Mouse (Mus musculus) CH12.LX (cell line): ENCODE measurements around the gene Hebp1. TPM values are rescaled to one million over a fixed set of nuclear protein-coding genes. Genes with fewer than 3 reads are reported as not detected.
A peak's percentile ranks its signal among the peaks of the same experiment; 100 is the strongest.

Experiments used
- DNase-seq: peaks from one replicate; pipeline ENCODE4 v3.0.0-alpha.2; 2013; ENCODE audit errors: extremely low read depth
- H3K27ac ChIP-seq: 2 replicates; pipeline ENCODE4 v1.5.1; 2012; ENCODE audit warnings: low read depth, mild to moderate bottlenecking, control low read depth, moderate library complexity; ENCODE audit not compliant: insufficient read depth
- H3K27me3 ChIP-seq: replicated peaks from 2 replicates; pipeline ENCODE3; 2012; ENCODE audit warnings: inconsistent platforms
- H3K36me3 ChIP-seq, 2 experiments: replicated peaks in 1 of 2; 2 replicates each; pipeline versions ENCODE3 to v1.6.1; 2012; ENCODE audit warnings: inconsistent platforms in 1 of 2, low read length in 1 of 2, mild to moderate bottlenecking in 1 of 2, mixed read lengths in 1 of 2, moderate library complexity in 1 of 2; ENCODE audit not compliant: control insufficient read depth in 1 of 2, insufficient read depth in 1 of 2
- H3K4me1 ChIP-seq, 2 experiments: 2 replicates each; pipeline ENCODE4 v1.6.1; 2012; ENCODE audit warnings: inconsistent platforms in 1 of 2, moderate library complexity in 1 of 2; ENCODE audit not compliant: insufficient read depth in 2 of 2, control insufficient read depth in 1 of 2
- H3K4me2 ChIP-seq: 2 replicates; pipeline ENCODE4 v1.6.1; 2012; ENCODE audit warnings: low read depth, mild to moderate bottlenecking, control low read depth; ENCODE audit not compliant: poor library complexity, insufficient read depth, severe bottlenecking
- H3K4me3 ChIP-seq, 3 experiments: fragments of 150-350 bp in 1 of 3; sonication (generic) in 1 of 3; replicated peaks in 1 of 3; 2 replicates each; pipeline versions ENCODE3 to v1.5.1; 2011 to 2012; ENCODE audit warnings: low read depth in 2 of 3, low read length in 2 of 3, mild to moderate bottlenecking in 2 of 3, moderate library complexity in 2 of 3, control low read depth in 1 of 3, improper control_type of control experiment in 1 of 3, inconsistent platforms in 1 of 3, mixed read lengths in 1 of 3; ENCODE audit not compliant: poor library complexity in 1 of 3
- H3K79me2 ChIP-seq: replicated peaks from 2 replicates; pipeline ENCODE4 v1.6.1; 2012; ENCODE audit warnings: mild to moderate bottlenecking, moderate library complexity; ENCODE audit not compliant: control insufficient read depth, poor library complexity, insufficient read depth, severe bottlenecking; ENCODE audit errors: extremely low read depth
- H3K9ac ChIP-seq: 2 replicates; pipeline ENCODE4 v1.6.1; 2012; ENCODE audit warnings: low read depth, mild to moderate bottlenecking, control low read depth, moderate library complexity; ENCODE audit not compliant: insufficient read depth
- H3K9me3 ChIP-seq: replicated peaks from 2 replicates; pipeline ENCODE3; 2012; ENCODE audit warnings: low read length, inconsistent platforms, mixed read lengths
- CHD2 ChIP-seq: IDR thresholded peaks from 2 replicates; pipeline ENCODE4 v1.6.1; 2011; ENCODE audit warnings: low read length, improper control_type of control experiment
- CTCF ChIP-seq, 2 experiments: IDR thresholded peaks in 1 of 2; conservative IDR thresholded peaks in 1 of 2; 2 replicates each; pipeline ENCODE4 v1.5.1; 2011 to 2012; ENCODE audit warnings: low read depth in 2 of 2, low read length in 2 of 2, improper control_type of control experiment in 1 of 2, inconsistent platforms in 1 of 2, mild to moderate bottlenecking in 1 of 2, moderate library complexity in 1 of 2
- ETS1 ChIP-seq: conservative IDR thresholded peaks from 2 replicates; pipeline ENCODE4 v1.6.1; 2012; ENCODE audit warnings: low read depth, mild to moderate bottlenecking, inconsistent platforms, low read length, improper control_type of control experiment, moderate library complexity
- GABPA ChIP-seq: IDR thresholded peaks from 2 replicates; pipeline ENCODE4 v1.6.1; 2012; ENCODE audit warnings: low read depth, low read length, improper control_type of control experiment, inconsistent platforms; ENCODE audit not compliant: insufficient replicate concordance
- HCFC1 ChIP-seq: IDR thresholded peaks from 2 replicates; pipeline ENCODE4 v1.6.1; 2012; ENCODE audit warnings: low read depth, mild to moderate bottlenecking, inconsistent platforms, low read length, improper control_type of control experiment
- JUN ChIP-seq: IDR thresholded peaks from 2 replicates; pipeline ENCODE4 v1.6.1; 2011; ENCODE audit warnings: low read depth, mild to moderate bottlenecking, low read length, improper control_type of control experiment, moderate library complexity; ENCODE audit not compliant: insufficient read depth
- JUND ChIP-seq: conservative IDR thresholded peaks from 2 replicates; pipeline ENCODE4 v1.6.1; 2011; ENCODE audit warnings: low read depth, low read length, improper control_type of control experiment
- MXI1 ChIP-seq: IDR thresholded peaks from 2 replicates; pipeline ENCODE4 v1.6.1; 2011; ENCODE audit warnings: mild to moderate bottlenecking, low read depth, low read length, improper control_type of control experiment
- NELFE ChIP-seq: IDR thresholded peaks from 2 replicates; pipeline ENCODE4 v1.6.1; 2011; ENCODE audit warnings: low read depth, low read length, improper control_type of control experiment
- NRF1 ChIP-seq: IDR thresholded peaks from 2 replicates; pipeline ENCODE4 v1.6.1; 2014; ENCODE audit warnings: low read depth, mild to moderate bottlenecking, inconsistent platforms, low read length, improper control_type of control experiment, moderate library complexity
- POLR2A ChIP-seq: IDR thresholded peaks from 2 replicates; pipeline ENCODE4 v1.6.1; 2011; ENCODE audit warnings: low read depth, mild to moderate bottlenecking, improper control_type of control experiment, low read length
- RAD21 ChIP-seq: IDR thresholded peaks from 2 replicates; pipeline ENCODE4 v1.6.1; 2011; ENCODE audit warnings: low read depth, mild to moderate bottlenecking, low read length, improper control_type of control experiment, moderate library complexity
- RCOR1 ChIP-seq: conservative IDR thresholded peaks from 2 replicates; pipeline ENCODE4 v1.6.1; 2012; ENCODE audit warnings: low read depth, mild to moderate bottlenecking, inconsistent platforms, low read length, improper control_type of control experiment
- SMC3 ChIP-seq: IDR thresholded peaks from 2 replicates; pipeline ENCODE4 v1.6.1; 2011; ENCODE audit warnings: low read depth, low read length, improper control_type of control experiment
- TBP ChIP-seq: conservative IDR thresholded peaks from 2 replicates; pipeline ENCODE4 v1.6.1; 2011; ENCODE audit warnings: low read depth, low read length, improper control_type of control experiment
- ZC3H11A ChIP-seq: IDR thresholded peaks from 2 replicates; pipeline ENCODE4 v1.6.1; 2012; ENCODE audit warnings: low read depth, mild to moderate bottlenecking, inconsistent platforms, low read length, improper control_type of control experiment
- ZMIZ1 ChIP-seq: IDR thresholded peaks from 2 replicates; pipeline ENCODE4 v1.6.1; 2012; ENCODE audit warnings: low read depth, mild to moderate bottlenecking, inconsistent platforms, low read length, improper control_type of control experiment
- ZNF384 ChIP-seq: IDR thresholded peaks from 2 replicates; pipeline ENCODE4 v1.6.1; 2012; ENCODE audit warnings: low read depth, low read length, improper control_type of control experiment, inconsistent platforms
- dilution Hi-C: fragments of 300-500 bp; cut with MboI; formaldehyde crosslinking; loops from 2 replicates; pipeline ENCODE4 v1.14.3; 2020; ENCODE audit warnings: low sequenced_read_pairs; ENCODE audit not compliant: extremely low pct_unique_long_range_greater_than_20kb, extremely low pct_ligation_motif_present
- in situ Hi-C: fragments of 300-500 bp; cut with MboI; formaldehyde crosslinking; loops from 3 replicates; pipeline ENCODE4 v1.14.3; 2019; ENCODE audit warnings: low sequenced_read_pairs, low pct_ligation_motif_present, low pct_unique_long_range_greater_than_20kb, mixed read lengths
- polyA plus RNA-seq: library from polyadenylated mRNA; unstranded; fragments of >175 nt; gene quantifications from 2 replicates; pipeline ENCODE4 v1.2.1, GENCODE M21; 2012; ENCODE audit warnings: low read depth; ENCODE audit not compliant: insufficient read length
- total RNA-seq, 2 experiments: library from RNA; depleted of rRNA; stranded (reverse); fragments of 300-350 nt in 1 of 2; fragments of >200 nt in 1 of 2; gene quantifications; 2 replicates each; pipeline ENCODE4 v1.2.3; 2012 to 2014

Gene Hebp1
- total and polyA plus RNA-seq, 3 experiments = not detected

GRCm38 (mm10) chr6:135150311-135150710 lies 47.5 kb downstream of the Hebp1 start:
- dilution Hi-C loops = no loop called here
- no peak overlapping the region for H3K9ac ChIP-seq
- H3K9me3 ChIP-seq = peaks cover 3% of the 10 kb centered on the region
- peak; percentile 61 for DNase-seq
- TF ChIP-seq CTCF (conservative IDR thresholded peaks at IDR 0.05 in 1 of 2, IDR thresholded peaks at IDR 0.05 in 1 of 2; ENCODE audit: low read depth in 2 of 2, low read length in 2 of 2) (peak; percentile 49 to 77; a peak in 3 of 4 replicates), NRF1 (no peak), CHD2 (peak; percentile 74), ETS1 (no peak), SMC3 (peak; percentile 84), RAD21 (peak; percentile 78), ZMIZ1 (no peak), ZC3H11A (peak; percentile 26)
- no peaks in the 10 kb centered on the region for H3K36me3 ChIP-seq
- no peaks in the 10 kb centered on the region for H3K27me3 ChIP-seq
- no peak overlapping the region for H3K27ac ChIP-seq
- H3K4me2 ChIP-seq = no peak overlapping the region
- no peaks in the 10 kb centered on the region for H3K79me2 ChIP-seq
- peaks cover 0 to 16% of the 10 kb centered on the region in 2 experiments; a peak in 2 of 4 replicates for H3K4me1 ChIP-seq
- no peak overlapping the region for H3K4me3 ChIP-seq
- in situ Hi-C loops = loop anchor here (10.0 kb wide), 2 partner anchors 94 to 224 kb away; no protein-coding TSS in a partner anchor

- in situ Hi-C loops (loop anchor here (10.0 kb wide), 3 partner anchors 65 to 225 kb away; no protein-coding TSS in a partner anchor), dilution Hi-C loops (no loop called here)
- H3K79me2 ChIP-seq = no peaks in the 10 kb centered on the region
- no peaks in the 10 kb centered on the region for H3K36me3 ChIP-seq
- H3K27me3 ChIP-seq = no peaks in the 10 kb centered on the region
- no peak overlapping the region for H3K27ac ChIP-seq
- TF ChIP-seq NELFE (no peak), ETS1 (no peak), ZC3H11A (no peak), HCFC1 (no peak), NRF1 (no peak), POLR2A (no peak), SMC3 (no peak), MXI1 (no peak), TBP (no peak), RCOR1 (no peak), JUND (no peak), GABPA (no peak), JUN (no peak), ZNF384 (no peak)
- no peak overlapping the region for H3K9ac ChIP-seq
- peaks cover 0 to 16% of the 10 kb centered on the region in 2 experiments; a peak in 2 of 4 replicates for H3K4me1 ChIP-seq
- H3K4me2 ChIP-seq = no peak overlapping the region
- H3K9me3 ChIP-seq = peaks cover 3% of the 10 kb centered on the region
- H3K4me3 ChIP-seq = no peak overlapping the region
- no peak for DNase-seq
Observed at GRCm38 (mm10) chr6:135149722-135150121, 48.1 kb downstream of the Hebp1 start.
